Comparison of ENCODE assay signal across 13 mouse cellular contexts in the genomic region with DNA sequence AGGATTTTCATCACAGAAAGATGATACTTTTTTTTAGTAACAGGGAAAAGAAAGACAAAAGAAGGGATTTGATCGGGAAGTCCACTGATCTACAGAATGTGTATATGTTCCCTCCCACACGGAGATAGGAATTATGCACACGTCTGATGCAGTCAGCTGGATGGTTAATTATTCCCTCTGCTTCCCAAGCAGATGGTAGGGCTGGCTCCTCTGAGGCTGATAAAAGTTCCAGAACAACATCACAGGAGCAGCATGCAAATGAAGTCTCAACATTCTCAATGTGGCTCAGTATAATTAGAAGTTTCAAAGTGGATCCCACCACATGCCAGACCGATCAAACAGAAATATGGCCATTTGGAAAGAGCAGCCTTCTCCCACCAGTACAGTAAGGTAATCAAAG.
DNase-seq lines count a peak whose midpoint lies in the region; ATAC-seq lines count a peak whose summit lies in the region.
"Had no signal": no experiment of that assay in that cellular context is flagged by ENCODE, and none has a peak within 500 bp of the region (broad histone marks: within the 10 kb centered on the region; RNA-seq: fewer than 3 reads in every experiment).

No protein-coding gene starts in this region.

- no peak overlapping the region for H3K9ac ChIP-seq in hindbrain, embryonic 16.5 days (ENCODE audit: low read depth, low read length)
- no peak overlapping the region for H3K9ac ChIP-seq in midbrain, embryonic 15.5 days
- H3K9ac ChIP-seq: liver, postnatal 0 days had no signal

- H3K4me1 ChIP-seq in hindbrain, embryonic 16.5 days (ENCODE audit: control insufficient read depth, insufficient read depth, low read depth, low read length) = 0 out of 2 replicates have a peak, but pooled peaks cover 3% of the 10 kb centered on the region
- H3K4me1 ChIP-seq in midbrain, embryonic 15.5 days = 0 out of 2 replicates have a peak, but pooled peaks cover 2% of the 10 kb centered on the region

- no peak overlapping the region for H3K4me2 ChIP-seq in hindbrain, embryonic 16.5 days (ENCODE audit: low read length)
- no peak overlapping the region for H3K4me2 ChIP-seq in midbrain, embryonic 15.5 days

- no peaks in the 10 kb centered on the region for H3K27me3 ChIP-seq in hindbrain, embryonic 16.5 days (replicated peaks; ENCODE audit: control insufficient read depth, insufficient read depth, low read length)
- no peaks in the 10 kb centered on the region for H3K27me3 ChIP-seq in midbrain, embryonic 15.5 days (replicated peaks)

- H3K4me3 ChIP-seq in hindbrain, embryonic 16.5 days (ENCODE audit: low read length) = no peak overlapping the region
- H3K4me3 ChIP-seq in midbrain, embryonic 15.5 days = no peak overlapping the region

- 37% methylated on average over 4 of the region's 4 CpGs for WGBS in hindbrain, embryonic 16.5 days
- 35% methylated on average over 4 of the region's 4 CpGs for WGBS in midbrain, embryonic 15.5 days

- ATAC-seq in hindbrain, embryonic 16.5 days = peak; percentile 80
- peak; percentile 77 for ATAC-seq in midbrain, embryonic 15.5 days (replicated peaks)
- ATAC-seq: activated CD4-positive, CD25-positive, alpha-beta regulatory T cell, adult 4 months; liver, postnatal 0 days had no signal

- H3K9me3 ChIP-seq in hindbrain, embryonic 16.5 days (ENCODE audit: control insufficient read depth, low read length) = no peaks in the 10 kb centered on the region
- no peaks in the 10 kb centered on the region for H3K9me3 ChIP-seq in midbrain, embryonic 15.5 days

- no peaks in the 10 kb centered on the region for H3K36me3 ChIP-seq in hindbrain, embryonic 16.5 days (ENCODE audit: control insufficient read depth, insufficient read depth, low read length)
- H3K36me3 ChIP-seq in midbrain, embryonic 15.5 days (replicated peaks) = no peaks in the 10 kb centered on the region

- DNase-seq in cerebellum, postnatal 10 days = peak; percentile 8 to 16
- DNase-seq in cerebellum, adult 18-20 months = no peak
- peak; percentile 42 for DNase-seq in brain, embryonic 18.5 days (ENCODE audit: low read depth, low spot score)
- no peak for DNase-seq in adipocyte (ENCODE audit: low spot score)
- DNase-seq in B cell, adult 2 months = no peak
- DNase-seq in spleen, postnatal 4 days (ENCODE audit: low spot score in 2 of 2) = no peak
- DNase-seq: gastrocnemius, postnatal 10 days; kidney, adult 18-20 months; liver, postnatal 0 days; retina, postnatal 1 day had no signal

- H3K27ac ChIP-seq in hindbrain, embryonic 16.5 days (ENCODE audit: low read depth, low read length) = no peak overlapping the region
- peak overlapping the region; percentile 53; the same call in 1 of the 2 replicates for H3K27ac ChIP-seq in midbrain, embryonic 15.5 days

Comparison
In these comparisons a context has a peak if more than half of its experiments do, and no peak if none do; other contexts are left out.
1. DNase-seq: peak in cerebellum, postnatal 10 days (2 of 2) and brain, embryonic 18.5 days (single experiment); none in cerebellum, adult 18-20 months (0 of 2), adipocyte (single experiment), B cell, adult 2 months (0 of 2) and spleen, postnatal 4 days (0 of 2).